Mouse (Mus musculus): ENCODE measurements around the gene Ncan. TPM values are rescaled to one million over a fixed set of nuclear protein-coding genes. Genes with fewer than 3 reads are reported as not detected.
A peak's percentile ranks its signal among the peaks of the same experiment; 100 is the strongest.
"Not testable (repeated sequence)": the region's sequence is repeated elsewhere in the genome, so short reads cannot be mapped to it uniquely, and the experiment has no call there.

Gene Ncan
- polyA plus RNA-seq, 1 experiment from 2014 or later = 186 TPM

GRCm38 (mm10) chr8:70071836-70072440 lies 48.7 kb downstream of the Ncan start:
- no peak overlapping the region for H3K4me2 ChIP-seq
- 88% methylated on average over 2 of the region's 2 CpGs for WGBS
- no peaks in the 10 kb centered on the region for H3K9me3 ChIP-seq
- H3K9ac ChIP-seq = no peak overlapping the region
- no peak overlapping the region for H3K4me3 ChIP-seq
- no peak overlapping the region for H3K27ac ChIP-seq
- H3K27me3 ChIP-seq (replicated peaks) = no peaks in the 10 kb centered on the region
- ATAC-seq (replicated peaks) = no peak; the same call in 1 of the 2 replicates
- H3K36me3 ChIP-seq (replicated peaks) = peaks cover 34% of the 10 kb centered on the region
- H3K4me1 ChIP-seq = no peaks in the 10 kb centered on the region

- peaks cover 68% of the 10 kb centered on the region for H3K36me3 ChIP-seq (replicated peaks)
- H3K4me3 ChIP-seq = no peak overlapping the region
- H3K4me1 ChIP-seq = no peaks in the 10 kb centered on the region
- no peaks in the 10 kb centered on the region for H3K27me3 ChIP-seq (replicated peaks)
- no peak overlapping the region for H3K9ac ChIP-seq
- 65% methylated on average over 1 of the region's 1 CpGs for WGBS
- no peak for ATAC-seq (replicated peaks)
- no peak overlapping the region for H3K27ac ChIP-seq
- no peak overlapping the region for H3K4me2 ChIP-seq
- no peaks in the 10 kb centered on the region for H3K9me3 ChIP-seq
These were observed 63.0 kb downstream of the Ncan start for GRCm38 (mm10) chr8:70057721-70058120.

- not testable (repeated sequence) for H3K27ac ChIP-seq; ATAC-seq (replicated peaks); H3K27me3 ChIP-seq (replicated peaks); H3K4me3 ChIP-seq; H3K4me1 ChIP-seq; H3K9me3 ChIP-seq; H3K4me2 ChIP-seq; H3K9ac ChIP-seq
- H3K36me3 ChIP-seq (replicated peaks) = peaks cover 38% of the 10 kb centered on the region
- WGBS = 93% methylated on average over 5 of the region's 5 CpGs
These were observed 70.2 kb downstream of the Ncan start for GRCm38 (mm10) chr8:70050434-70050833.

GRCm38 (mm10) chr8:70049662-70050061 lies 71.0 kb downstream of the Ncan start:
- no peak overlapping the region for H3K4me3 ChIP-seq
- H3K27me3 ChIP-seq (replicated peaks) = no peaks in the 10 kb centered on the region
- H3K9me3 ChIP-seq = no peaks in the 10 kb centered on the region
- no peak for ATAC-seq (replicated peaks)
- H3K27ac ChIP-seq = no peak overlapping the region
- no peak overlapping the region for H3K4me2 ChIP-seq
- peaks cover 1% of the 10 kb centered on the region for H3K4me1 ChIP-seq
- H3K9ac ChIP-seq = no peak overlapping the region
- peaks cover 34% of the 10 kb centered on the region for H3K36me3 ChIP-seq (replicated peaks)

GRCm38 (mm10) chr8:70043996-70044395 lies 76.7 kb downstream of the Ncan start:
- H3K27me3 ChIP-seq (replicated peaks) = no peaks in the 10 kb centered on the region
- H3K9me3 ChIP-seq = no peaks in the 10 kb centered on the region
- 90% methylated on average over 5 of the region's 5 CpGs for WGBS
- H3K4me1 ChIP-seq = peaks cover 39% of the 10 kb centered on the region
- peak overlapping the region; percentile 78 for H3K4me2 ChIP-seq
- no peak for ATAC-seq (replicated peaks)
- H3K4me3 ChIP-seq = peak overlapping the region; percentile 85
- peak overlapping the region; percentile 94; the same call in 1 of the 2 replicates for H3K9ac ChIP-seq
- H3K27ac ChIP-seq = no peak overlapping the region
- no peaks in the 10 kb centered on the region; the same call in 1 of the 2 replicates for H3K36me3 ChIP-seq (replicated peaks)

Small RNA genes lying within 50 kb of the gene (microRNA-seq; reads per million reads assigned to microRNA genes)
- gene Mir7066 = 3.1 reads per million, percentile 15 among the genes with 10 or more reads in this experiment

Other genes starting within 250 kb of the Ncan start
- 5.8 and 5.9 TPM in 2 replicates for gene Cilp2, start 233.2 kb downstream of the Ncan start, polyA plus RNA-seq (2015; fragmentation: Nextera tagmentation; extraction: Ambion mirVana)
- 4.5 and 4.7 TPM in 2 replicates for gene Tssk6, start 218.7 kb downstream of the Ncan start, polyA plus RNA-seq (2015; fragmentation: Nextera tagmentation; extraction: Ambion mirVana)
- gene Ndufa13, start 218.3 kb downstream of the Ncan start, polyA plus RNA-seq (2015; fragmentation: Nextera tagmentation; extraction: Ambion mirVana) = 171 and 172 TPM in 2 replicates
- gene Yjefn3, start 218.2 kb downstream of the Ncan start, polyA plus RNA-seq (2015; fragmentation: Nextera tagmentation; extraction: Ambion mirVana) = 9.6 and 12.2 TPM in 2 replicates
- gene Gatad2a, start 124.5 kb downstream of the Ncan start, polyA plus RNA-seq (2015; fragmentation: Nextera tagmentation; extraction: Ambion mirVana) = 27.2 and 31.7 TPM in 2 replicates
- 87.5 and 87.8 TPM in 2 replicates for gene Mau2, start 78.1 kb downstream of the Ncan start, polyA plus RNA-seq (2015; fragmentation: Nextera tagmentation; extraction: Ambion mirVana)
- 65.4 and 65.9 TPM in 2 replicates for gene Sugp1, start 78.1 kb downstream of the Ncan start, polyA plus RNA-seq (2015; fragmentation: Nextera tagmentation; extraction: Ambion mirVana)
- gene Tm6sf2, start 47.9 kb downstream of the Ncan start, polyA plus RNA-seq (2015; fragmentation: Nextera tagmentation; extraction: Ambion mirVana) = 1.7 and 2.1 TPM in 2 replicates
- 0.93 and 1.4 TPM in 2 replicates for gene Hapln4, start 37.4 kb downstream of the Ncan start, polyA plus RNA-seq (2015; fragmentation: Nextera tagmentation; extraction: Ambion mirVana)
- 36.7 and 39.1 TPM in 2 replicates for gene Nr2c2ap, start 10.5 kb upstream of the Ncan start, polyA plus RNA-seq (2015; fragmentation: Nextera tagmentation; extraction: Ambion mirVana)
- 13.4 and 14.2 TPM in 2 replicates for gene Rfxank, start 18.3 kb upstream of the Ncan start, polyA plus RNA-seq (2015; fragmentation: Nextera tagmentation; extraction: Ambion mirVana)
- gene Borcs8, start 18.6 kb upstream of the Ncan start, polyA plus RNA-seq (2015; fragmentation: Nextera tagmentation; extraction: Ambion mirVana) = 59.1 and 64.8 TPM in 2 replicates
- 0.37 and 0.56 TPM in 2 replicates for gene Mef2b, start 18.8 kb upstream of the Ncan start, polyA plus RNA-seq (2015; fragmentation: Nextera tagmentation; extraction: Ambion mirVana)
- gene Tmem161a, start 51.5 kb upstream of the Ncan start, polyA plus RNA-seq (2015; fragmentation: Nextera tagmentation; extraction: Ambion mirVana) = 60.9 and 62.0 TPM in 2 replicates
- gene Slc25a42, start 91.4 kb upstream of the Ncan start, polyA plus RNA-seq (2015; fragmentation: Nextera tagmentation; extraction: Ambion mirVana) = 8.7 and 10.9 TPM in 2 replicates
- gene Sugp2, start 113.4 kb upstream of the Ncan start, polyA plus RNA-seq (2015; fragmentation: Nextera tagmentation; extraction: Ambion mirVana) = 102 and 109 TPM in 2 replicates
- gene Armc6, start 113.6 kb upstream of the Ncan start, polyA plus RNA-seq (2015; fragmentation: Nextera tagmentation; extraction: Ambion mirVana) = 117 and 118 TPM in 2 replicates
- gene Homer3, start 162.0 kb upstream of the Ncan start, polyA plus RNA-seq (2015; fragmentation: Nextera tagmentation; extraction: Ambion mirVana) = 37.9 and 41.2 TPM in 2 replicates
- 44.5 and 48.0 TPM in 2 replicates for gene Ddx49, start 181.6 kb upstream of the Ncan start, polyA plus RNA-seq (2015; fragmentation: Nextera tagmentation; extraction: Ambion mirVana)
- 299 and 322 TPM in 2 replicates for gene Cope, start 181.6 kb upstream of the Ncan start, polyA plus RNA-seq (2015; fragmentation: Nextera tagmentation; extraction: Ambion mirVana)
- 38.2 and 40.1 TPM in 2 replicates for gene Cers1, start 194.9 kb upstream of the Ncan start, polyA plus RNA-seq (2015; fragmentation: Nextera tagmentation; extraction: Ambion mirVana)
- 5.3 and 7.4 TPM in 2 replicates for gene Gdf1, start 208.9 kb upstream of the Ncan start, polyA plus RNA-seq (2015; fragmentation: Nextera tagmentation; extraction: Ambion mirVana)
- 15.1 and 16.0 TPM in 2 replicates for gene Upf1, start 232.4 kb upstream of the Ncan start, polyA plus RNA-seq (2015; fragmentation: Nextera tagmentation; extraction: Ambion mirVana)